Mouse (Mus musculus): ENCODE results near the gene Jpt2. TPM values are rescaled to one million over a fixed set of nuclear protein-coding genes. Genes with fewer than 3 reads are reported as not detected.
A peak's percentile ranks its signal among the peaks of the same experiment; 100 is the strongest.
"Not testable (repeated sequence)": the region's sequence is repeated elsewhere in the genome, so short reads cannot be mapped to it uniquely, and the experiment has no call there.

The Jpt2 gene
- polyA plus RNA-seq, 1 experiment = 8.6 TPM

DNA sequence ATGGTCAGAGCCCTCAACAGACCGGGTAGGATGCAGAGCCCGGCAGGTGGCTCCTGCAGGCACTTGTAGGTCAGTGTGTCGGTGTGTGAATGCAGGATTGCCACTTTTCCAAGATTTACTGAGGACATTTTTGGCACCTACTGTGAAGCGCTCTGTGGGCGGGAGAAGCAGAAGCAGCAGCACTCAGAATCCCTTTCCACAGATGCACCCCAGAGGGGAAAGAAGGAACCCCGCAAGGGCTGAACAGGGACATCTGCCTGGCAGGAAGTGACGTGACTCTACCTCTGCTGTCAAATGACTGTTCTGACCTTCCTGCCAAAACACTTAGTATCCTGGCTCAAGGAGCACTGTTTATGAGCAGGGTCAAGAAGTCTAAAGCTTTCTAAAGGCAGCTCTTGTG is 17.5 kb downstream of the Jpt2 start:
- Histone ChIP-seq H3K27me3 (replicated peaks) (no peaks in the 10 kb centered on the region), H3K4me3 (replicated peaks) (no peak overlapping the region), H3K4me1 (peaks cover 19% of the 10 kb centered on the region), H3K36me3 (replicated peaks; ENCODE audit: low read length) (peaks cover 56% of the 10 kb centered on the region), H3K9me3 (no peaks in the 10 kb centered on the region)
- TF ChIP-seq GATA1 (IDR thresholded peaks at IDR 0.05; ENCODE audit: borderline replicate concordance, low read length) (no peak), FLI1 (IDR thresholded peaks at IDR 0.05; ENCODE audit: low read length) (no peak)

DNA sequence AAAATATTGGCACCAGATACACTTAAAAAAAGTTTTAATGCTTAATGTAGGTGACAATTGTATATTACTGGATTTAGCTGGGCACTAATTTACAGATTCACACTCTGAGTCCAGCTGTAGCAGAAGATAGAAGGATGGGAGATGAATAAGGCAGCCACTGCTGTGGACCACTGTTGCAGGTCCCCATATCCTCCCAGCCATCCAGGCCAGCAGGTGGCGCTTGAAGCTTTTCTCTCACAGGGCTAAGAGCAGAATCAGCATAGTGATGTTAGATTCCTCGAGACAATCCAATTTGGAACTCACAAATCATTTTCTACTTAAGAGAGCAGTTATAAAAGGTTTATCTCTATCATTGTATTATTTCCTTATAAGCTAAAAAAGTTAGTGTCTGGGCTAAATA is 18.0 kb downstream of the Jpt2 start:
- Histone ChIP-seq H3K36me3 (replicated peaks; ENCODE audit: low read length) (peaks cover 50% of the 10 kb centered on the region), H3K4me1 (peaks cover 19% of the 10 kb centered on the region)
- H3K4me3 ChIP-seq (replicated peaks); H3K9me3 ChIP-seq; H3K27me3 ChIP-seq (replicated peaks): not testable (repeated sequence)

DNA sequence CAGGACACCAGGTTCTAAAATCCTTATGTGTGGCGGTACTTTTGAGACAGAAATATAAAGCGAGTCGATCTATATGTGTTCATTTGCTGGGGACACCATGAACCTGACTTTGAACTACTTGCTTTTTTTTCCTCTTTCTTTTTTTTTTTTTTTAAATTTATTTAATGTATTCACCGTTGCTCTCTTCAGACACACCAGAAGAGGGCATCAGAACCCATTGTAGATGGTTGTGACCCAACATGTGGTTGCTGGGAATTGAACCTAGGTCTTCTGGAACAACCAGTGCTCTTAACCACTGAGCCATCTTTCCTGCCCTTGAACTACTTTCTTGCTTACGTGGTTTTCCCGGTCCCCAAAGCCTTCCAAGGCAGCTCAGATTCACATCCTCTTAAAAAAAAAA is 23.2 kb downstream of the Jpt2 start:
- H3K9me3 ChIP-seq = no peaks in the 10 kb centered on the region
- peak overlapping the region; percentile 100 for H3K4me3 ChIP-seq (replicated peaks)
- no peaks in the 10 kb centered on the region for H3K27me3 ChIP-seq (replicated peaks)
- TF ChIP-seq GATA1 (IDR thresholded peaks at IDR 0.05; ENCODE audit: borderline replicate concordance, low read length) (no peak), FLI1 (IDR thresholded peaks at IDR 0.05; ENCODE audit: low read length) (no peak)
- H3K4me1 ChIP-seq = peaks cover 29% of the 10 kb centered on the region
- H3K36me3 ChIP-seq (replicated peaks; ENCODE audit: low read length) = peaks cover 30% of the 10 kb centered on the region

DNA sequence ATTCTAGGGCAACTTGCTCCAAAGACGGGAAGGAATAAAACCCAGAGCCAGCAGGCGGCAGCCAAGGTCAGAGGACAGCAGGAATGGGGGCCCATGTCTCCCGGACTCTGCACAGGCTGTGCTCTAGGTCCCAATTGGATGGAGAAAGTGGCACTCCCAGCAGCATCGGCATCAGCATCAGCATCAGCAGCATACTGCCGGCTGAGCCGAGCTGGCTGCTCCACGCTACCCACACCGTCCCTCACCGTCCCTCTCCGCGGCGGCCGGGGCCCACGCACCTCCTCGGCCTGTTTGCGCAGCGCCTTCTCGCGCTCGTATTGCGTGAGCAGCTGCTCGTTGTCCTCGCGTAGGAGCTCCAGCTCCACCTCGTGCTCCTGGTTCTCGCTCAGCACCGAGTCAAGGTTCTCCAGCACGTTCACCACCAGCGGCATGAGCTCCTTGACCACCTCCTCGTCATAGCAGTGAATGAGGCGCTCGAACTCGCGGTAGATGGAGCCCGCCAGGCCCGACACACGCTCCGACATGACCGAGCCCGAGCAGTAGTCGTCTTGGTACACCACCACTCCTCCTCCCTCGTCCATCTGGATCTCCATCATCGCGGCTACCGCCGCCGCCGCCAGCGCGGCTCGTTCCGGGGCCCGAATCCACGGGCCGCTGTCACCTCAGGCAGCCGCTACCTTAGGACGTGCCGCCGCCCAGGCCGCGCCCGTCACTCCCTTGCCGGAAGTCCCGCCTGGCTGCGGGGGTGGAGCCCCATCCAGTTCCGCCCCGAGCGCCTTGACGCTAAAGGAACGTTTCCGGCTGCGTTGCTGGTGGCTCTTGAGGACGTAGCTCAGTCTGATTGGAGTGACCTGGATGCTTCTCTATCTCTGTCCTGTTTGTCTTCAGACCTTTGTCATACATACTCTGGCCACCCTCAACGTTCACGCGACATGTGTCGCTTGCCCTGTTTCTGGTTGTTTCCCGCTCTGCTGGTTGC is 23.9 kb downstream of the Jpt2 start, which contains the start of gene Mapk8ip3:
TSS of gene Mapk8ip3 (minus strand) at position 719 of the 979 bp plus-strand sequence.
- Histone ChIP-seq H3K27me3 (replicated peaks) (no peaks in the 10 kb centered on the region), H3K9me3 (no peaks in the 10 kb centered on the region), H3K36me3 (replicated peaks; ENCODE audit: low read length) (peaks cover 32% of the 10 kb centered on the region), H3K4me3 (replicated peaks) (peak within 1 kb of the TSS; percentile 100), H3K4me1 (peaks cover 29% of the 10 kb centered on the region)
- TF ChIP-seq FLI1 (IDR thresholded peaks at IDR 0.05; ENCODE audit: low read length) = peak; percentile 59; the same call in 1 of the 2 replicates
- no peak for TF ChIP-seq GATA1 (IDR thresholded peaks at IDR 0.05; ENCODE audit: borderline replicate concordance, low read length)

- Histone ChIP-seq H3K4me1 (peaks cover 32% of the 10 kb centered on the region), H3K9me3 (no peaks in the 10 kb centered on the region), H3K4me3 (replicated peaks) (peak overlapping the region; percentile 100), H3K36me3 (replicated peaks; ENCODE audit: low read length) (peaks cover 30% of the 10 kb centered on the region), H3K27me3 (replicated peaks) (no peaks in the 10 kb centered on the region)
- TF ChIP-seq FLI1 (IDR thresholded peaks at IDR 0.05; ENCODE audit: low read length) (no peak), GATA1 (IDR thresholded peaks at IDR 0.05; ENCODE audit: borderline replicate concordance, low read length) (no peak)
Measured at GRCm38 (mm10) chr17:24935666-24936065, 24.8 kb downstream of the Jpt2 start.

- Histone ChIP-seq H3K9me3 (no peaks in the 10 kb centered on the region), H3K4me3 (replicated peaks) (peak overlapping the region; percentile 100), H3K4me1 (peaks cover 37% of the 10 kb centered on the region), H3K36me3 (replicated peaks; ENCODE audit: low read length) (peaks cover 27% of the 10 kb centered on the region), H3K27me3 (replicated peaks) (no peaks in the 10 kb centered on the region)
- TF ChIP-seq FLI1 (IDR thresholded peaks at IDR 0.05; ENCODE audit: low read length) = no peak
- no peak for TF ChIP-seq GATA1 (IDR thresholded peaks at IDR 0.05; ENCODE audit: borderline replicate concordance, low read length)
Measured at GRCm38 (mm10) chr17:24934926-24935325, 25.6 kb downstream of the Jpt2 start.

GRCm38 (mm10) chr17:24933163-24933562 is 27.3 kb downstream of the Jpt2 start:
- Histone ChIP-seq H3K36me3 (replicated peaks; ENCODE audit: low read length) (peaks cover 38% of the 10 kb centered on the region), H3K4me3 (replicated peaks) (no peak overlapping the region), H3K4me1 (peaks cover 51% of the 10 kb centered on the region), H3K27me3 (replicated peaks) (no peaks in the 10 kb centered on the region), H3K9me3 (no peaks in the 10 kb centered on the region)
- no peak for TF ChIP-seq FLI1 (IDR thresholded peaks at IDR 0.05; ENCODE audit: low read length)
- no peak for TF ChIP-seq GATA1 (IDR thresholded peaks at IDR 0.05; ENCODE audit: borderline replicate concordance, low read length)

- Histone ChIP-seq H3K4me1 (peaks cover 51% of the 10 kb centered on the region), H3K27me3 (replicated peaks) (no peaks in the 10 kb centered on the region), H3K36me3 (replicated peaks; ENCODE audit: low read length) (peaks cover 45% of the 10 kb centered on the region), H3K9me3 (no peaks in the 10 kb centered on the region), H3K4me3 (replicated peaks) (no peak overlapping the region)
- TF ChIP-seq GATA1 (IDR thresholded peaks at IDR 0.05; ENCODE audit: borderline replicate concordance, low read length) (no peak), FLI1 (IDR thresholded peaks at IDR 0.05; ENCODE audit: low read length) (no peak)
Measured at GRCm38 (mm10) chr17:24932431-24932830, 28.1 kb downstream of the Jpt2 start.

GRCm38 (mm10) chr17:24929506-24929905 is 31.0 kb downstream of the Jpt2 start:
- H3K36me3 ChIP-seq (replicated peaks; ENCODE audit: low read length) = peaks cover 71% of the 10 kb centered on the region

DNA sequence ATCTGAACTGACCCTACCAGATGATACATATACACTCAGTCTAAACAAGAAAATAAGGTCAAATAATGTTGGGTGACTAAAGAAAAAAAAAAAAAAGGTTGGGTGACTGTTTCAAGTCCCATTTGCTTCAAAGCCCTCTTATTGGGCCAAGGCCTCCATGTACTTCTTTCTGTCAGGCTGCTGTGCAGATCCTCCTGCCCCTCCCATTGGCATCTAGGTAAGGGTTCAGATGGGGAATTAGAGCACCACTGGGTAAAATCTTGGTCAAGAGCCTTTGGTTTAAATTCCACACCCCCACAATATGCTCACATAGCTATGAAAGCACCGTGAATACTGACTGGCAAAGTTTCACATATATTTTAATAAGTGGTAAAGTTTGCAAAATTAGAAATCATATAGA is 37.2 kb downstream of the Jpt2 start:
- TF ChIP-seq GATA1 (IDR thresholded peaks at IDR 0.05; ENCODE audit: borderline replicate concordance, low read length) = no peak
- TF ChIP-seq FLI1 (IDR thresholded peaks at IDR 0.05; ENCODE audit: low read length) = no peak

More at GRCm38 (mm10) chr17:24929506-24929905, 31.0 kb downstream of the Jpt2 start:
- TF ChIP-seq GATA1 (IDR thresholded peaks at IDR 0.05; ENCODE audit: borderline replicate concordance, low read length) (no peak), FLI1 (IDR thresholded peaks at IDR 0.05; ENCODE audit: low read length) (no peak)
- H3K9me3 ChIP-seq = no peaks in the 10 kb centered on the region
- H3K27me3 ChIP-seq (replicated peaks) = no peaks in the 10 kb centered on the region
- peaks cover 38% of the 10 kb centered on the region for H3K4me1 ChIP-seq
- H3K4me3 ChIP-seq (replicated peaks) = peak overlapping the region; percentile 18

More for the DNA sequence above, 37.2 kb downstream of the Jpt2 start:
- H3K36me3 ChIP-seq (replicated peaks; ENCODE audit: low read length) = peaks cover 96% of the 10 kb centered on the region
- peaks cover 4% of the 10 kb centered on the region; the same call in 1 of the 2 replicates for H3K4me1 ChIP-seq
- no peaks in the 10 kb centered on the region for H3K9me3 ChIP-seq
- H3K4me3 ChIP-seq (replicated peaks) = no peak overlapping the region
- no peaks in the 10 kb centered on the region for H3K27me3 ChIP-seq (replicated peaks)
